Mouse (Mus musculus): ENCODE data around the gene Rad17. TPM values are rescaled to one million over a fixed set of nuclear protein-coding genes. Genes with fewer than 3 reads are reported as not detected.
A peak's percentile ranks its signal among the peaks of the same experiment; 100 is the strongest.

The Rad17 gene
- polyA plus RNA-seq, 1 experiment = 39.7 TPM

- no peak overlapping the region for H3K4me3 ChIP-seq (ENCODE audit: low read depth, low read length)
- no peak overlapping the region for H3K9ac ChIP-seq (ENCODE audit: low read depth, poor library complexity, severe bottlenecking)
- H3K9me3 ChIP-seq (replicated peaks; ENCODE audit: control insufficient read depth, insufficient read depth, low read length, poor library complexity, severe bottlenecking) = no peaks in the 10 kb centered on the region
- no peaks in the 10 kb centered on the region for H3K27me3 ChIP-seq (ENCODE audit: control insufficient read depth, insufficient read depth, low read length, poor library complexity, severe bottlenecking)
- TF ChIP-seq EP300 (IDR thresholded peaks at IDR 0.05; ENCODE audit: insufficient read depth, low read depth, low read length) (no peak), POLR2A (IDR thresholded peaks at IDR 0.05; ENCODE audit: insufficient read depth, low read length) (no peak), CTCF (IDR thresholded peaks at IDR 0.05; ENCODE audit: low read depth, low read length) (no peak)
- H3K4me1 ChIP-seq (ENCODE audit: control insufficient read depth, insufficient read depth, low read length) = no peaks in the 10 kb centered on the region
- H3K27ac ChIP-seq (ENCODE audit: insufficient read depth, low read length) = no peak overlapping the region
- no peaks in the 10 kb centered on the region for H3K36me3 ChIP-seq (ENCODE audit: control insufficient read depth, insufficient read depth, low read length, poor library complexity, severe bottlenecking)
Measured at GRCm38 (mm10) chr13:100681615-100682014, 30.8 kb upstream of the Rad17 start.

GRCm38 (mm10) chr13:100675936-100676635 is 25.2 kb upstream of the Rad17 start:
- Histone ChIP-seq H3K36me3 (ENCODE audit: control insufficient read depth, insufficient read depth, low read length, poor library complexity, severe bottlenecking) (no peaks in the 10 kb centered on the region), H3K4me3 (ENCODE audit: low read depth, low read length) (no peak overlapping the region), H3K27ac (ENCODE audit: insufficient read depth, low read length) (no peak overlapping the region), H3K9me3 (replicated peaks; ENCODE audit: control insufficient read depth, insufficient read depth, low read length, poor library complexity, severe bottlenecking) (no peaks in the 10 kb centered on the region), H3K4me1 (ENCODE audit: control insufficient read depth, insufficient read depth, low read length) (no peaks in the 10 kb centered on the region), H3K9ac (ENCODE audit: low read depth, poor library complexity, severe bottlenecking) (no peak overlapping the region), H3K27me3 (ENCODE audit: control insufficient read depth, insufficient read depth, low read length, poor library complexity, severe bottlenecking) (no peaks in the 10 kb centered on the region)
- no peak for TF ChIP-seq EP300 (IDR thresholded peaks at IDR 0.05; ENCODE audit: insufficient read depth, low read depth, low read length)
- no peak for TF ChIP-seq CTCF (IDR thresholded peaks at IDR 0.05; ENCODE audit: low read depth, low read length)

- H3K27me3 ChIP-seq (ENCODE audit: control insufficient read depth, insufficient read depth, low read length, poor library complexity, severe bottlenecking) = no peaks in the 10 kb centered on the region
- peak overlapping the region; percentile 93 for H3K9ac ChIP-seq (ENCODE audit: low read depth, poor library complexity, severe bottlenecking)
- no peak overlapping the region for H3K27ac ChIP-seq (ENCODE audit: insufficient read depth, low read length)
- H3K4me3 ChIP-seq (ENCODE audit: low read depth, low read length) = no peak overlapping the region
- peaks cover 5% of the 10 kb centered on the region for H3K36me3 ChIP-seq (ENCODE audit: control insufficient read depth, insufficient read depth, low read length, poor library complexity, severe bottlenecking)
- H3K9me3 ChIP-seq (replicated peaks; ENCODE audit: control insufficient read depth, insufficient read depth, low read length, poor library complexity, severe bottlenecking) = no peaks in the 10 kb centered on the region
- peaks cover 3% of the 10 kb centered on the region for H3K4me1 ChIP-seq (ENCODE audit: control insufficient read depth, insufficient read depth, low read length)
- TF ChIP-seq CTCF (IDR thresholded peaks at IDR 0.05; ENCODE audit: low read depth, low read length) (no peak), POLR2A (IDR thresholded peaks at IDR 0.05; ENCODE audit: insufficient read depth, low read length) (no peak), EP300 (IDR thresholded peaks at IDR 0.05; ENCODE audit: insufficient read depth, low read depth, low read length) (no peak)
Measured at GRCm38 (mm10) chr13:100670181-100670741, 19.4 kb upstream of the Rad17 start.

GRCm38 (mm10) chr13:100669291-100670022 is 18.6 kb upstream of the Rad17 start, which contains the start of gene Ccdc125:
Gene Ccdc125, plus strand, starts transcription at chr13:100669717.
- peak within 1 kb of the TSS; percentile 93 for H3K9ac ChIP-seq (ENCODE audit: low read depth, poor library complexity, severe bottlenecking)
- peak within 1 kb of the TSS; percentile 58 for H3K27ac ChIP-seq (ENCODE audit: insufficient read depth, low read length)
- H3K9me3 ChIP-seq (replicated peaks; ENCODE audit: control insufficient read depth, insufficient read depth, low read length, poor library complexity, severe bottlenecking) = no peaks in the 10 kb centered on the region
- peaks cover 8% of the 10 kb centered on the region for H3K36me3 ChIP-seq (ENCODE audit: control insufficient read depth, insufficient read depth, low read length, poor library complexity, severe bottlenecking)
- peaks cover 3% of the 10 kb centered on the region for H3K4me1 ChIP-seq (ENCODE audit: control insufficient read depth, insufficient read depth, low read length)
- no peaks in the 10 kb centered on the region for H3K27me3 ChIP-seq (ENCODE audit: control insufficient read depth, insufficient read depth, low read length, poor library complexity, severe bottlenecking)
- peak within 1 kb of the TSS; percentile 62 for H3K4me3 ChIP-seq (ENCODE audit: low read depth, low read length)
- no peak for TF ChIP-seq EP300 (IDR thresholded peaks at IDR 0.05; ENCODE audit: insufficient read depth, low read depth, low read length)
- no peak for TF ChIP-seq POLR2A (IDR thresholded peaks at IDR 0.05; ENCODE audit: insufficient read depth, low read length)

- H3K9me3 ChIP-seq (replicated peaks; ENCODE audit: control insufficient read depth, insufficient read depth, low read length, poor library complexity, severe bottlenecking) = no peaks in the 10 kb centered on the region
- H3K4me3 ChIP-seq (ENCODE audit: low read depth, low read length) = no peak overlapping the region
- no peak overlapping the region for H3K27ac ChIP-seq (ENCODE audit: insufficient read depth, low read length)
- peaks cover 22% of the 10 kb centered on the region for H3K36me3 ChIP-seq (ENCODE audit: control insufficient read depth, insufficient read depth, low read length, poor library complexity, severe bottlenecking)
- no peak overlapping the region for H3K9ac ChIP-seq (ENCODE audit: low read depth, poor library complexity, severe bottlenecking)
- TF ChIP-seq EP300 (IDR thresholded peaks at IDR 0.05; ENCODE audit: insufficient read depth, low read depth, low read length) (no peak), POLR2A (IDR thresholded peaks at IDR 0.05; ENCODE audit: insufficient read depth, low read length) (no peak), CTCF (IDR thresholded peaks at IDR 0.05; ENCODE audit: low read depth, low read length) (peak; percentile 79)
- H3K27me3 ChIP-seq (ENCODE audit: control insufficient read depth, insufficient read depth, low read length, poor library complexity, severe bottlenecking) = no peaks in the 10 kb centered on the region
- H3K4me1 ChIP-seq (ENCODE audit: control insufficient read depth, insufficient read depth, low read length) = peaks cover 2% of the 10 kb centered on the region
Measured at GRCm38 (mm10) chr13:100659864-100660456, 9.1 kb upstream of the Rad17 start.

Measured in ES-Bruce4 (cell line).